10 mouse cellular contexts compared by ENCODE assay signal in genomic region chr2:129595661-129596209, GRCm38 (mm10). TPM values are rescaled to one million over a fixed set of nuclear protein-coding genes. Genes with fewer than 3 reads are reported as not detected.
DNase-seq lines count a peak whose midpoint lies in the region; ATAC-seq and TF ChIP-seq lines count a peak whose summit lies in the region.
"Had no signal": no experiment of that assay in that cellular context is flagged by ENCODE, and none has a peak within 500 bp of the region (broad histone marks: within the 10 kb centered on the region; RNA-seq: fewer than 3 reads in every experiment).

No protein-coding gene starts in this region.

- H3K27ac ChIP-seq in heart, postnatal 0 days (ENCODE audit: low read depth), result peak overlapping the region; percentile 51; the same call in 1 of the 2 replicates
- H3K27ac ChIP-seq in bone marrow, adult 2 months (ENCODE audit: control insufficient read depth, insufficient read depth, low read depth, low read length, poor library complexity), result peak overlapping the region; percentile 87
- H3K27ac ChIP-seq: forebrain, embryonic 15.5 days; limb, embryonic 15.5 days had no signal

- intact Hi-C loops in heart, postnatal 14 days (cut with DNase I), result no loop called here

- no peaks in the 10 kb centered on the region for H3K9me3 ChIP-seq in heart, postnatal 0 days (replicated peaks; ENCODE audit: control insufficient read depth, low read length)
- H3K9me3 ChIP-seq: forebrain, embryonic 15.5 days; limb, embryonic 15.5 days had no signal

- TF ChIP-seq EP300 in heart, postnatal 0 days (IDR thresholded peaks at IDR 0.05; ENCODE audit: low read depth), result no peak

- H3K27me3 ChIP-seq in heart, postnatal 0 days (ENCODE audit: control insufficient read depth, insufficient read depth, low read length), result no peaks in the 10 kb centered on the region
- H3K27me3 ChIP-seq: forebrain, embryonic 15.5 days; limb, embryonic 15.5 days had no signal

- TF ChIP-seq CTCF in heart, postnatal 0 days (IDR thresholded peaks at IDR 0.05; ENCODE audit: low read depth), result no peak
- TF ChIP-seq CTCF in bone marrow, adult 2 months (IDR thresholded peaks at IDR 0.05; ENCODE audit: control insufficient read depth, insufficient read depth, low read length), result no peak

- no peak for DNase-seq in heart, postnatal 0 days (ENCODE audit: low spot score)
- no peak for DNase-seq in heart, postnatal 14 days
- peak; percentile 57 for DNase-seq in B cell, adult 2 months
- DNase-seq in lung, postnatal 10 days, result peak; percentile 37
- no peak for DNase-seq in thymus, postnatal 10 days (ENCODE audit: low spot score in 2 of 2)

- ATAC-seq in heart, postnatal 0 days (ENCODE audit: insufficient read depth, low read depth), result no peak
- ATAC-seq in CD4-positive, CD25-positive, alpha-beta regulatory T cell, adult 4 months, result no peak
- ATAC-seq: forebrain, embryonic 15.5 days had no signal

- H3K4me2 ChIP-seq in heart, postnatal 0 days (ENCODE audit: low read depth, low read length), result no peak overlapping the region
- H3K4me2 ChIP-seq: limb, embryonic 15.5 days had no signal

- H3K36me3 ChIP-seq in heart, postnatal 0 days (replicated peaks; ENCODE audit: control insufficient read depth, insufficient read depth, low read length), result no peaks in the 10 kb centered on the region
- H3K36me3 ChIP-seq: forebrain, embryonic 15.5 days; limb, embryonic 15.5 days had no signal

- WGBS in heart, postnatal 0 days, result 38% methylated on average over 7 of the region's 7 CpGs
- WGBS in bone marrow, adult 2 months, result 6% methylated on average over 7 of the region's 7 CpGs

- peaks cover 46% of the 10 kb centered on the region for H3K4me1 ChIP-seq in heart, postnatal 0 days (ENCODE audit: control insufficient read depth, insufficient read depth)
- H3K4me1 ChIP-seq in bone marrow, adult 2 months (ENCODE audit: control insufficient read depth, insufficient read depth, low read length), result peaks cover 2% of the 10 kb centered on the region; the same call in 1 of the 2 replicates

- no peak for TF ChIP-seq POLR2A in bone marrow, adult 2 months (IDR thresholded peaks at IDR 0.05; ENCODE audit: borderline replicate concordance, control insufficient read depth, low read depth, low read length)

- no peak overlapping the region for H3K4me3 ChIP-seq in heart, postnatal 0 days (ENCODE audit: low read depth, low read length)
- peak overlapping the region; percentile 54 for H3K4me3 ChIP-seq in bone marrow, adult 2 months (replicated peaks; ENCODE audit: control insufficient read depth, low read depth, low read length)
- H3K4me3 ChIP-seq: forebrain, embryonic 15.5 days; limb, embryonic 15.5 days had no signal

- H3K9ac ChIP-seq in heart, postnatal 0 days (replicated peaks; ENCODE audit: low read depth, low read length), result no peak overlapping the region
- H3K9ac ChIP-seq: forebrain, embryonic 15.5 days; limb, embryonic 15.5 days had no signal

RNA-seq across cellular contexts. Expression of gene Sirpa, which starts 3.1 kb away (rescaled TPM):
- total RNA-seq in heart, postnatal 0 days (2014; rRNA removed; ENCODE audit: low replicate concordance), result 17.0 and 43.9 TPM in 2 replicates
- polyA plus RNA-seq in heart, postnatal 0 days (2015; fragmentation: Nextera tagmentation; extraction: Ambion mirVana), result 8.8 and 10.8 TPM in 2 replicates
- total RNA-seq in heart, postnatal 14 days (2021), result 10 to 100 TPM; 27.1 to 28.7 TPM
- polyA plus RNA-seq in bone marrow, adult 2 months (2011; ENCODE audit: insufficient read depth, insufficient read length, low replicate concordance, missing spikeins), result 39.2 and 93.9 TPM in 2 replicates
- under 1 TPM; 0.22 to 0.86 TPM for polyA plus RNA-seq in CD4-positive, CD25-positive, alpha-beta regulatory T cell, adult 4 months (2017; shearing (Covaris generic))

RNA-seq across cellular contexts. Expression of gene F830045P16Rik, which starts 59.3 kb away (rescaled TPM):
- total RNA-seq in heart, postnatal 0 days (2014; rRNA removed; ENCODE audit: low replicate concordance), result not detected in 2 replicates
- polyA plus RNA-seq in heart, postnatal 0 days (2015; fragmentation: Nextera tagmentation; extraction: Ambion mirVana), result not detected in 2 replicates
- total RNA-seq in heart, postnatal 14 days (2021), result under 1 TPM; 0.14 to 0.15 TPM
- not detected in 2 replicates for polyA plus RNA-seq in bone marrow, adult 2 months (2011; ENCODE audit: insufficient read depth, insufficient read length, low replicate concordance, missing spikeins)
- not detected for polyA plus RNA-seq in CD4-positive, CD25-positive, alpha-beta regulatory T cell, adult 4 months (2017; shearing (Covaris generic))
- polyA plus RNA-seq: forebrain, embryonic 15.5 days; stomach, embryonic 16.5 days had no signal

Comparison
In these comparisons a context has a peak if more than half of its experiments do, and no peak if none do; other contexts are left out.
1. DNase-seq: peak in B cell, adult 2 months (2 of 2) and lung, postnatal 10 days (single experiment); none in heart, postnatal 0 days (single experiment), heart, postnatal 14 days (0 of 2) and thymus, postnatal 10 days (0 of 2).